Comparison of ENCODE assay signal across 10 mouse cellular contexts in the genomic region with DNA sequence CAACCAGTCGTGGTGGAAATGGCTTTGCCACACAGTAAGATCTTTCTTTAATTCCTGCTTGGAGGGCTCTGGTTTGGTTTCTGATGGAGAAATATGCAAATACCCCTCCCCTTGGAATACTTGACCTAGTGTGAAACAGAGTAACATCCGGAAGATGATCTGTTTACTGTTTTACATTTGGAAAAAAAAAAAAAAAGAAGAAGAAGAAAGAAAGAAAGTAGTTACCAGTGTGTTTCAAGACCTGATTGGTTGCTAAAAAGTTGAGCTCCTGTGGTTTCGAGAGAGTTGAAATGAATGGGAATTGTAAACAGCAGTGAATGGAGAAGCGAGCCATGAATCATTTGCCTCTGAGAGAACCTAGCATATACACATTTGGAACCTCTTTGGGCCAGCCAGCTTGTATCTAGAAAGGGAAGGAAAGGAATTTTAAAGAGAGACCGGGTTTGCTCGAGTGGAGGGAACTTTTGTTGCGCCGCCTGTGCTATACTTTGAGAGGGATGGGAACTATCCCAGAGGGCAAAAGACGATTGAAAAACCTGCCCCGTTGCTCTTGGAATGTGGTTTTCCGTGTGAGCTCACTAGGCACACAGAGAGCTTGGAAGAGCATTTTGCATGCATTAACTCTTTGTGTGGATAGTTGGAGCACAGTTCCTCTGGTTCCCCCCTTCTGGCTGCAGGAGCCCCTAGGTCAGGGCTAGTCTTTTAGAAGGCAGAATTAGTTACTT.
A peak's percentile ranks its signal among the peaks of the same experiment; 100 is the strongest.
DNase-seq lines count a peak whose midpoint lies in the region; ATAC-seq and TF ChIP-seq lines count a peak whose summit lies in the region.
"Had no signal": no experiment of that assay in that cellular context is flagged by ENCODE, and none has a peak within 500 bp of the region (broad histone marks: within the 10 kb centered on the region; RNA-seq: fewer than 3 reads in every experiment).

No protein-coding gene starts in this region.

- no peaks in the 10 kb centered on the region; the same call in 1 of the 2 replicates for H3K36me3 ChIP-seq in forebrain, postnatal 0 days (ENCODE audit: insufficient read depth)
- H3K36me3 ChIP-seq in liver, embryonic 16.5 days (ENCODE audit: control insufficient read depth, insufficient read depth): no peaks in the 10 kb centered on the region
- no peaks in the 10 kb centered on the region for H3K36me3 ChIP-seq in stomach, postnatal 0 days (ENCODE audit: control insufficient read depth, insufficient read depth, low read length)

- peak; percentile 44 for DNase-seq in urinary bladder, postnatal 14 days (ENCODE audit: low spot score)
- DNase-seq in urinary bladder, adult 18-20 months (ENCODE audit: low spot score in 2 of 2): no peak
- no peak for DNase-seq in forebrain, postnatal 0 days
- peak; percentile 62 for DNase-seq in stomach, postnatal 0 days (ENCODE audit: low spot score)
- DNase-seq in gastrocnemius, adult 8-10 months (ENCODE audit: low spot score in 2 of 2): no peak
- DNase-seq in layer of hippocampus, adult 9-10 months (ENCODE audit: low spot score): no peak
- no peak for DNase-seq in layer of hippocampus, postnatal 36 days
- DNase-seq: layer of hippocampus, adult 9-11 months; thymus, postnatal 25 days had no signal

- no peaks in the 10 kb centered on the region for H3K9me3 ChIP-seq in forebrain, postnatal 0 days (ENCODE audit: low read length)
- H3K9me3 ChIP-seq in liver, embryonic 16.5 days (replicated peaks; ENCODE audit: control insufficient read depth, low read length): no peaks in the 10 kb centered on the region
- no peaks in the 10 kb centered on the region for H3K9me3 ChIP-seq in stomach, postnatal 0 days (ENCODE audit: control insufficient read depth, low read length)

- WGBS in forebrain, postnatal 0 days: 9% methylated on average over 11 of the region's 11 CpGs
- WGBS in liver, embryonic 16.5 days (ENCODE audit: insufficient replicate concordance): 4% methylated on average over 11 of the region's 11 CpGs
- WGBS in stomach, postnatal 0 days: 1% methylated on average over 11 of the region's 11 CpGs

- H3K9ac ChIP-seq in forebrain, postnatal 0 days: no peak overlapping the region
- H3K9ac ChIP-seq in liver, embryonic 16.5 days (ENCODE audit: low read depth, low read length): peak overlapping the region; percentile 40
- H3K9ac ChIP-seq in stomach, postnatal 0 days (ENCODE audit: low read length): peak overlapping the region; percentile 50

- no peak overlapping the region for H3K27ac ChIP-seq in forebrain, postnatal 0 days (ENCODE audit: low read depth, low read length)
- H3K27ac ChIP-seq in liver, embryonic 16.5 days (ENCODE audit: low read length): peak overlapping the region; percentile 86
- H3K27ac ChIP-seq in stomach, postnatal 0 days (replicated peaks): peak overlapping the region; percentile 93

- H3K4me3 ChIP-seq in forebrain, postnatal 0 days (ENCODE audit: low read depth, low read length): 0 out of 2 replicates have a peak overlapping the region, but pooled peaks have one; percentile 7
- H3K4me3 ChIP-seq in liver, embryonic 16.5 days (ENCODE audit: low read depth, low read length): peak overlapping the region; percentile 51
- H3K4me3 ChIP-seq in stomach, postnatal 0 days (ENCODE audit: low read depth, low read length): peak overlapping the region; percentile 21

- H3K4me1 ChIP-seq in forebrain, postnatal 0 days (ENCODE audit: insufficient read depth): no peaks in the 10 kb centered on the region
- H3K4me1 ChIP-seq in liver, embryonic 16.5 days (ENCODE audit: control insufficient read depth, low read depth, low read length): peaks cover 12% of the 10 kb centered on the region
- H3K4me1 ChIP-seq in stomach, postnatal 0 days (replicated peaks; ENCODE audit: control insufficient read depth, insufficient read depth): 0 out of 2 replicates have a peak, but pooled peaks cover 2% of the 10 kb centered on the region

- no peaks in the 10 kb centered on the region for H3K27me3 ChIP-seq in forebrain, postnatal 0 days (ENCODE audit: insufficient read depth, low read length)
- peaks cover 32% of the 10 kb centered on the region for H3K27me3 ChIP-seq in liver, embryonic 16.5 days (ENCODE audit: control insufficient read depth, insufficient read depth, low read depth, low read length)
- H3K27me3 ChIP-seq in stomach, postnatal 0 days (ENCODE audit: control insufficient read depth, insufficient read depth, low read length): no peaks in the 10 kb centered on the region

- TF ChIP-seq EP300 in stomach, postnatal 0 days (optimal IDR thresholded peaks at IDR 0.05): no peak

- ATAC-seq in forebrain, postnatal 0 days: no peak
- no peak for ATAC-seq in liver, embryonic 16.5 days (ENCODE audit: low read depth)
- peak; percentile 10; the same call in 1 of the 2 replicates for ATAC-seq in stomach, postnatal 0 days (ENCODE audit: low FRiP score, low TSS enrichment)

- no peak for TF ChIP-seq CTCF in forebrain, postnatal 0 days (IDR thresholded peaks at IDR 0.05; ENCODE audit: low read depth)
- no peak for TF ChIP-seq CTCF in stomach, postnatal 0 days (IDR thresholded peaks at IDR 0.05; ENCODE audit: low read depth)

- H3K4me2 ChIP-seq in forebrain, postnatal 0 days (ENCODE audit: low read depth): peak overlapping the region; percentile 21
- H3K4me2 ChIP-seq in liver, embryonic 16.5 days (ENCODE audit: low read depth, low read length): peak overlapping the region; percentile 76
- peak overlapping the region; percentile 68 for H3K4me2 ChIP-seq in stomach, postnatal 0 days (replicated peaks; ENCODE audit: low read depth)

Comparison
In these comparisons a context has a peak if more than half of its experiments do, and no peak if none do; other contexts are left out.
1. DNase-seq: peak in urinary bladder, postnatal 14 days (single experiment) and stomach, postnatal 0 days (single experiment); none in urinary bladder, adult 18-20 months (0 of 2), forebrain, postnatal 0 days (single experiment), gastrocnemius, adult 8-10 months (0 of 2), layer of hippocampus, adult 9-10 months (single experiment) and layer of hippocampus, postnatal 36 days (0 of 2).
2. H3K4me2 ChIP-seq: peak in every context shown above with its lines; median percentile 76 in liver, embryonic 16.5 days; 68 in stomach, postnatal 0 days; 21 in forebrain, postnatal 0 days.
3. Peak in every context shown above with its lines, with median percentiles within 50 percentile points of each other: H3K4me3 ChIP-seq.